Mouse (Mus musculus) cortical plate, adult 2 months (tissue): ENCODE data around the gene Exoc3l. TPM values are rescaled to one million over a fixed set of nuclear protein-coding genes. Genes with fewer than 3 reads are reported as not detected.
A peak's percentile ranks its signal among the peaks of the same experiment; 100 is the strongest.

ENCODE experiments used
- H3K27ac ChIP-seq: fragments of 200-500 bp; 2 replicates; pipeline ENCODE4 v1.5.1; 2012; ENCODE audit warnings: low read length, control low read depth, inconsistent platforms; ENCODE audit not compliant: insufficient read depth
- H3K4me1 ChIP-seq: fragments of 200-500 bp; 2 replicates; pipeline ENCODE4 v1.6.1; 2011; ENCODE audit warnings: low read length; ENCODE audit not compliant: control insufficient read depth, insufficient read depth
- H3K4me3 ChIP-seq: fragments of 200-500 bp; 2 replicates; pipeline ENCODE4 v1.5.1; 2011; ENCODE audit warnings: mild to moderate bottlenecking, low read length, control low read depth; ENCODE audit not compliant: insufficient read depth
- CTCF ChIP-seq: fragments of 200-500 bp; IDR thresholded peaks from 2 replicates; pipeline ENCODE4 v1.5.1; 2011; ENCODE audit warnings: mild to moderate bottlenecking, control low read depth, low read length; ENCODE audit not compliant: insufficient read depth; ENCODE audit errors: extremely low read depth
- POLR2A ChIP-seq: fragments of 200-500 bp; IDR thresholded peaks from 2 replicates; pipeline ENCODE4 v1.6.1; 2011; ENCODE audit warnings: mild to moderate bottlenecking, low read length, control low read depth; ENCODE audit not compliant: insufficient read depth; ENCODE audit errors: extremely low read depth
- polyA plus RNA-seq: library from polyadenylated mRNA; depleted of rRNA; stranded (reverse); fragments of >200 nt; gene quantifications from 2 replicates; pipeline ENCODE4 v1.2.3, GENCODE M21; 2012

Gene Exoc3l
- polyA plus RNA-seq, 1 experiment = 1.4 TPM

DNA sequence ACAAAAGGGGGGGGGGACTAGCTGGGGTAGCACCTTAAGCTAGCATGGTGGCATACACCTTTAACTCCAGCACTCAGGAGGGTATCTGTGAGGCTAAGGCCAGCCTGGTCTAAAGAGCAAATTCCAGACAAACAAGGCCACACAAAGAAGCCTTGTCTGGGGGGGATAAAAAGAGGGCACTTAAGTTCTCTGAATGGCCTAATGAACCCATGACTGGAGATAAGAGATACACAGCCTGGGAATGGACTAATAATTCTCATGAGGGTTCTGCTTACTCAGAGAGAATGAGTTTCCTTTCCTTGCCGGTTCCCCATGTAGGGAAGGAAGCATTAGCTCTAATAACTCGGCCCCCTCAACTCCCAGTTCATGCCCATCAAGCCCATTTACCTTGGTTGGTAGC, 36.6 kb upstream of the Exoc3l start:
- TF ChIP-seq CTCF = no peak
- TF ChIP-seq POLR2A = no peak
- Histone ChIP-seq H3K4me3 (no peak overlapping the region), H3K27ac (no peak overlapping the region), H3K4me1 (peaks cover under 1% of the 10 kb centered on the region; the same call in 1 of the 2 replicates)

GRCm38 (mm10) chr8:105331931-105332330, 36.0 kb upstream of the Exoc3l start:
- peaks cover 4% of the 10 kb centered on the region; the same call in 1 of the 2 replicates for H3K4me1 ChIP-seq

DNA sequence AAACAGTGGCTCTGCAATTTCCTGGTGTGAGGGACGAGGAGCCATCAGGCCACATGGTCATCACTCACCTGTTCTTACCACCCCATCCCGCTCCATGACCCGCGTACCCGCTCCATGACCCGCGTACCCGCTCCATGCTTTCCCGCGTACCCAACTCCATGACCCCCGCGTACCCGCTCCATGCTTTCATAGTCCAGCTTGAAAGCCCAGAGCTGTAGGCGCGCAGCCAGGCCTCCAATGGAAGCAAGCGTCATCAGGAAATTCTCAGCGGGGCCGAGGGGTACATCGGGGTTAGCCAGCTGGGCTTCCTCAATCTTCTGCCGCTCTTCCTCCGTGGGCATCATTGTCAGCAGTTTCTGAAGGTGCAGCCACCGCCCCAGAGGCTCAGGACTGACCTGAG, 35.6 kb upstream of the Exoc3l start:
- peaks cover 5% of the 10 kb centered on the region; the same call in 1 of the 2 replicates for H3K4me1 ChIP-seq
- TF ChIP-seq POLR2A = no peak
- no peak for TF ChIP-seq CTCF
- H3K27ac ChIP-seq = no peak overlapping the region
- H3K4me3 ChIP-seq = no peak overlapping the region

More at GRCm38 (mm10) chr8:105331931-105332330, 36.0 kb upstream of the Exoc3l start:
- H3K4me3 ChIP-seq = no peak overlapping the region
- TF ChIP-seq CTCF (no peak), POLR2A (no peak)
- no peak overlapping the region for H3K27ac ChIP-seq

DNA sequence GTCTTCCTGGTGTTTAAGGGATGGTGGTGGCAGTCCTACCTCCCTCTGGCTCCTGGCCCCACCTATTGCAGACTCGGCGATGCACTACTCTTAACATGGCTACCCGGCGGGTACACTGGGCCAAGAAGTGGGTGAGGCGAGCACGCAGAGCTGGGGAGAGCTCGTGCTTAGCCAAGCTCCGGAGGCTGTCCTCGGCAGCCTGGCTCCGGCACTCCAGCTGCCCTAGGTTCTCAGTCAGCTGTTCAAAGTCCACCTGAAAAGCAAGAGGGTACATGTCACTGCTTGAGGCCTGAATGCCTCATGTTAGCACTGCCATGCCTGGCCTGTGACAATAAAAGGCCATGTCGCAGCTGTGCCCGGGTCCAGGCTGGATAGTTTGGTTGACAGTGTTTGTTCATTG, 34.4 kb upstream of the Exoc3l start:
- no peak for TF ChIP-seq CTCF
- no peak for TF ChIP-seq POLR2A
- Histone ChIP-seq H3K27ac (no peak overlapping the region), H3K4me1 (peaks cover 5% of the 10 kb centered on the region; the same call in 1 of the 2 replicates), H3K4me3 (no peak overlapping the region)

DNA sequence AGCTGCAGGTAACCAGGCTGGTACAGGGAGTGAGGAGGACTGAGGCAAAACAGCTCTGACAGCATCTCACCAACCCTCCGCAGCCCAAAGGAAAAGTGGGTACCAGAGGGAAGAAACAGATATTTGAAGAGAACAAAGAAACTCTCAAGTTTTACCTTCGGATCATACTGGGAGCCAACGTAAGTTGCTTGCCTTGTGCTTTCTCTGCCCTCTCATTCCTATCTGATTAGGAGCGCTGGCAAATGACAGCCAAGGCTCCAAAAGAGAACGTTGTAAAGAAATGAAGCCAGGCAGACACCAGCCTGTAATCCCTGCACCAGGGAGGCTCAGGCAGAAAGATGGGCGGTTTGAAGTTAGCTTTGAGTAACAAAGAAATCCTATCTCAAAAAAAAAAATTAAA, 31.1 kb upstream of the Exoc3l start:
- peaks cover 7% of the 10 kb centered on the region; the same call in 1 of the 2 replicates for H3K4me1 ChIP-seq
- TF ChIP-seq POLR2A (no peak), CTCF (no peak)
- H3K4me3 ChIP-seq = peak overlapping the region; percentile 69
- H3K27ac ChIP-seq = no peak overlapping the region

DNA sequence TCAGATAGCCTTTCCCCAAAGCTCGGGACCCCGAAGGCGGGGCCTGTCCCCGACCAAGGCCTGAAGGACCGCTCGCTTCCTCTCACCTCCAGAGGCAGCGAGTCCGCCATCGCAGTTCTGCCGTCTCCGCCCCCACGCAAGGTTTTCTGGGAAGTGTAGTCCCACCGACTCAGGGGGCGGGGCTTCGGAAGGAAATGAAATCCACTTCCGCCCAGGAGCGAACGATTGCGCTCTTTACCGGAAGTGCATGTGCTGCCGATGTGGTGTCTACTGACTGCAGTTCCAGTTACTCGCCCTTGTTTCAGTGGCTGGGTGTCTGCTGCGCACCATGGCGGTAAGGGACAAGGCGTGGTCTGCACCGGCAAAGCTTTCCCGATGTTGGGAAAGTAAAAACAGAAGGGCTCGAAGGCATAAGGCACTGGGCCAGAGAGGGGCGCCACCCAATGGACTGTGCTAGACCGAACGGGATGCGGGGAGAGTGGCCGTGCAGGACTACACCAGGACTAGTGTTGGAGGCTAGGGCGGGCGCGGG, 30.3 kb upstream of the Exoc3l start, which contains the start of the genes Lrrc29 and Tmem208:
TSS of gene Lrrc29 (minus strand) at position 138 of the 532 bp plus-strand sequence.
TSS of gene Tmem208 (plus strand) at position 214 of the 532 bp plus-strand sequence.
- Histone ChIP-seq H3K27ac (no peak within 1 kb of the TSS), H3K4me3 (peak within 1 kb of the TSS; percentile 69), H3K4me1 (peaks cover 7% of the 10 kb centered on the region; the same call in 1 of the 2 replicates)
- peak; percentile 99 for TF ChIP-seq POLR2A
- 0 out of 2 replicates have a peak, but pooled peaks have one; percentile 18 for TF ChIP-seq CTCF

DNA sequence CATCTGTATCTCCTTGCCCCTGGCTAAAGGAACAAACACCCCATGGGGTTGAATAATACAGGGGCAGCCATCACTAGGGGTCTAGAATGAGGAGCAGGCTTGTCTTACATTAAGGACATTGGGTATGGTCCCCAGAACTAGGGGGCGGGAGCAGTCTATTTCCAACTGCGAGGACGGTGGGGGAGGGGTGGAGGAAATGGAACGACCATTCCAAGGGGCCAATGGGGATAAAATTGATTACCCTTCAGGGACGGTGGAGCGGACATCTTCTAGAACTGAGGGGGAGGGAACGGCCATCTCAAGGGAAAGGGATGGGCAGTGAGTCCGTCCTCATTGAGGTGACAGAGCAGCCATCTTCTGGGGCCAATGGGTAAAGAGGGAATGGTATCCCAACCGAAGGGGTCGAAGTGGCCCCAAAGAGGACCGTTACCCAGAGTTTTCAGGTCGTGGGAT, 29.8 kb upstream of the Exoc3l start:
- no peak for TF ChIP-seq POLR2A
- no peak for TF ChIP-seq CTCF
- no peak overlapping the region for H3K27ac ChIP-seq
- peak overlapping the region; percentile 69 for H3K4me3 ChIP-seq

GRCm38 (mm10) chr8:105323183-105323582, 27.3 kb upstream of the Exoc3l start:
- TF ChIP-seq POLR2A (no peak), CTCF (no peak)
- H3K4me3 ChIP-seq = no peak overlapping the region
- H3K27ac ChIP-seq = no peak overlapping the region
- peaks cover 8% of the 10 kb centered on the region; the same call in 1 of the 2 replicates for H3K4me1 ChIP-seq

More for the DNA sequence above, 29.8 kb upstream of the Exoc3l start:
- H3K4me1 ChIP-seq = peaks cover 7% of the 10 kb centered on the region; the same call in 1 of the 2 replicates

GRCm38 (mm10) chr8:105318662-105319190, 22.8 kb upstream of the Exoc3l start:
- Histone ChIP-seq H3K27ac (no peak overlapping the region), H3K4me3 (no peak overlapping the region), H3K4me1 (peaks cover 1% of the 10 kb centered on the region; the same call in 1 of the 2 replicates)
- TF ChIP-seq CTCF (no peak), POLR2A (no peak)

GRCm38 (mm10) chr8:105317941-105318340, 22.0 kb upstream of the Exoc3l start:
- Histone ChIP-seq H3K4me1 (peaks cover 1% of the 10 kb centered on the region; the same call in 1 of the 2 replicates), H3K4me3 (no peak overlapping the region), H3K27ac (no peak overlapping the region)
- TF ChIP-seq POLR2A = no peak
- no peak for TF ChIP-seq CTCF
